Mouse (Mus musculus): ENCODE measurements around the gene Krtap17-1. TPM values are rescaled to one million over a fixed set of nuclear protein-coding genes. Genes with fewer than 3 reads are reported as not detected.

Gene Krtap17-1
- polyA plus RNA-seq (2015; fragmentation: Nextera tagmentation; extraction: Ambion mirVana): 1.1 and 1.7 TPM in 2 replicates

DNA sequence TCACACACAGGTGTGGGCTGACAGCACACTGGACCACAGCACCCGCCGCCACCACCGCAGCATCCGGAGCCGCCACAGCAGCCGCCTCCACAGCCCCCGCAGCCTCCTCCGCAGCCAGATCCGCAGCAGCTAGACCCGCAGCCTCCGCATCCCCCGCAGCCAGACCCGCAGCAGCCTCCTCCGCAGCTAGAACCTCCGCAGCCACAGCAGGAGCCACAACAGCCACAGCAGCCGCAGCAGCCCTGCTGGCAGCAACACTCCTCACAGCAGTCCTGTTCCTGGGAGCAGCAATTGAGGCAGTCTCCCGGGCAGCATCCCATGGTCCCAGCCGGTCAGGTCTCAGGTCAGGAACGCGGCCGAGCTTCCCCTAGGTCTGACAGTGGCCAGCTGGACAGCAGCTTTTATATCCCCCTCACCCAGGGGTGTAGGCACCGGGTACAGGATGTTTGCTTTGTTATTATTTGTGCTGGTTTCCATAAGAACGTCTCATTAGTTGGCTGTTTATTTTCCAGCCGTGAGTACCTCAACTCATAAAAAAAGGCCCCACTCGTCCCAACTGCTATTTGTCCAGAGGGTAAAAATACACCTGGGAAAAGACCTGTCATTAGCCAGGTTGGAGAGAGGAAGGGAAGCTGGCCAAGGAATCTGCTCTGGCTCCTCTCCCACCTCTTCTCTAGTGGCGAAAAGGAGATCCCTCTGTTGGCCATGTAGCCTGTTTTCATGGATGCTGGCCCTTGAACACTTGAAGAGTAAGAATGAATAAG lies at the start of gene Krtap17-1:
Gene Krtap17-1 (minus strand): TSS at position 375 of the 764 bp plus-strand sequence.
- Histone ChIP-seq H3K9me3 (ENCODE audit: control insufficient read depth, low read length) (no peaks in the 10 kb centered on the region), H3K27ac (ENCODE audit: low read depth, low read length) (no peak within 1 kb of the TSS), H3K27me3 (replicated peaks; ENCODE audit: control insufficient read depth, insufficient read depth, low read length) (no peaks in the 10 kb centered on the region), H3K9ac (ENCODE audit: low read depth, low read length) (peak within 1 kb of the TSS; percentile 56), H3K4me2 (ENCODE audit: low read length) (peak within 1 kb of the TSS; percentile 52), H3K36me3 (ENCODE audit: control insufficient read depth, insufficient read depth, low read length) (no peaks in the 10 kb centered on the region), H3K4me3 (ENCODE audit: low read length) (peak within 1 kb of the TSS; percentile 24), H3K4me1 (ENCODE audit: control insufficient read depth, insufficient read depth, low read depth, low read length) (no peaks in the 10 kb centered on the region)
- WGBS: 28% methylated on average over 24 of the region's 26 CpGs
- no peak for ATAC-seq

- Histone ChIP-seq H3K9me3 (ENCODE audit: control insufficient read depth, low read length) (no peaks in the 10 kb centered on the region), H3K9ac (ENCODE audit: low read depth, low read length) (no peak within 1 kb of the TSS), H3K4me2 (ENCODE audit: low read length) (no peak within 1 kb of the TSS), H3K27ac (ENCODE audit: low read depth, low read length) (no peak within 1 kb of the TSS), H3K36me3 (ENCODE audit: control insufficient read depth, insufficient read depth, low read length) (no peaks in the 10 kb centered on the region), H3K27me3 (replicated peaks; ENCODE audit: control insufficient read depth, insufficient read depth, low read length) (no peaks in the 10 kb centered on the region), H3K4me1 (ENCODE audit: control insufficient read depth, insufficient read depth, low read depth, low read length) (no peaks in the 10 kb centered on the region), H3K4me3 (ENCODE audit: low read length) (no peak within 1 kb of the TSS)
- no peak for ATAC-seq
- WGBS: 84% methylated on average over 6 of the region's 6 CpGs
Measured at GRCm38 (mm10) chr11:100041454-100041853, 47.7 kb upstream of the Krtap17-1 start, which contains the start of gene Krt34. Gene Krt34 (minus strand): TSS chr11:100041554.

DNA sequence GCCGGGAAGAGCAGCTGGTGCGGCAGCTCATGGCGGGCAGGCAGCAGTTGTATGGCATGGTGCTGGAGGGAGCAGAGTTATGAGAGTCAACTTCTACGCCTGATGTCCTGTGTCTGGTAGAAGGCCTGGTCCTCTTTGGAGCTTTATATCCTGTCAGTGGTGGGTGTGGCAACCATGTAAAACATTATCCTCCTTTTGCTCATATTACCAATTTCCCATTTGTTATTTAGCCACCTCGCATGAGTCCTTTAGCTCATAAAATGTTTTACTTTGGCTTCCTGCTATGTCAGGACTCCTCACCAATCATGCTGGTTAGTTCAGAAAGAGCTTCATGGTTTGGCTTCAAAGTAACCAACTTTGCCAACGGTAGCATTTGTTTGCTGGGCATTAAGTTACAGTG lies 36.0 kb upstream of the Krtap17-1 start, which contains the start of gene Krt33b:
Gene Krt33b (minus strand): TSS at position 101 of the 400 bp plus-strand sequence.
- Histone ChIP-seq H3K4me2 (ENCODE audit: low read length) (no peak within 1 kb of the TSS), H3K4me3 (ENCODE audit: low read length) (no peak within 1 kb of the TSS), H3K9ac (ENCODE audit: low read depth, low read length) (no peak within 1 kb of the TSS), H3K9me3 (ENCODE audit: control insufficient read depth, low read length) (no peaks in the 10 kb centered on the region), H3K4me1 (ENCODE audit: control insufficient read depth, insufficient read depth, low read depth, low read length) (no peaks in the 10 kb centered on the region), H3K27ac (ENCODE audit: low read depth, low read length) (no peak within 1 kb of the TSS), H3K36me3 (ENCODE audit: control insufficient read depth, insufficient read depth, low read length) (no peaks in the 10 kb centered on the region), H3K27me3 (replicated peaks; ENCODE audit: control insufficient read depth, insufficient read depth, low read length) (no peaks in the 10 kb centered on the region)
- no peak for ATAC-seq
- WGBS: 89% methylated on average over 6 of the region's 6 CpGs

DNA sequence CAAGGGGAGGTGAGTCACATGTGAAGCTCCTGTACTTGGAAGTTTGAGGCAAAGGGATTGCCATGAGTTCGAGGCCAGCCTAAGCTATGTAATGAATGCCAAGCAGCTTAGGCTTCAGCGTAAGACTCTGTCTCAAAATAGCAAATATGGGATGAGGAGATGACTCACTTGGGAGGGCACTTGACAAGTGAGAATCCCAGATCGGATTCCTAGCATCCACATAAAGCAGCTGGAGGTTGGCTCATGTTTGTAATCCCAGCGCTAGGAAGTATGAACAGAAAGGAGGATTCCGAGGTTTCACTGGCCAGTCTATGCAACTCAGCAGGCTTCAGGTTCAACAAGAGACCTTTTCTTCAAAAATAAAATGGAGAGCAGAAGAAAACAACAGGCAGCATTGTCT lies 27.6 kb upstream of the Krtap17-1 start:
- no peak for ATAC-seq
- 85% methylated on average over 5 of the region's 5 CpGs for WGBS
- Histone ChIP-seq H3K27me3 (replicated peaks; ENCODE audit: control insufficient read depth, insufficient read depth, low read length) (no peaks in the 10 kb centered on the region), H3K9me3 (ENCODE audit: control insufficient read depth, low read length) (no peaks in the 10 kb centered on the region), H3K4me1 (ENCODE audit: control insufficient read depth, insufficient read depth, low read depth, low read length) (no peaks in the 10 kb centered on the region), H3K4me3 (ENCODE audit: low read length) (no peak overlapping the region), H3K27ac (ENCODE audit: low read depth, low read length) (no peak overlapping the region), H3K4me2 (ENCODE audit: low read length) (no peak overlapping the region), H3K9ac (ENCODE audit: low read depth, low read length) (no peak overlapping the region), H3K36me3 (ENCODE audit: control insufficient read depth, insufficient read depth, low read length) (no peaks in the 10 kb centered on the region)

DNA sequence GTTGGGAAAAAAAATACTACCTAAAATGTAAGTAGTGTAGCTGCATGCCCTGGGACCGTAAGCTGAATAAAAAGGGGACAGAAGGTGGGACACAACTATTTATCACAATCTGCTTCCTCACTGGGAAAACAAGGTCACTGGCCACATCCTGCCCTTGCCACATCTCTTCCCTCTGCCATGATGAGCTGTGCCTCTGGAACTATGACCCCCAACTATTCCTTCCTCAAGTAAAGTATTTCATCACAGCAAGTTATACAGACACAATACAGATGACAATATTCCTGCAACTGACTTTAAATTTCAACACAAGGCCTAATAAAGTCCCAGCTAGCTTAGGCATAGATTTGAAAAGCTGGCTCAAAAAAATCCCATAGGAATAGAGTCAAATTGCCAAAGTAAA lies 25.7 kb upstream of the Krtap17-1 start:
- Histone ChIP-seq H3K27me3 (replicated peaks; ENCODE audit: control insufficient read depth, insufficient read depth, low read length) (no peaks in the 10 kb centered on the region), H3K9ac (ENCODE audit: low read depth, low read length) (no peak overlapping the region), H3K36me3 (ENCODE audit: control insufficient read depth, insufficient read depth, low read length) (no peaks in the 10 kb centered on the region), H3K9me3 (ENCODE audit: control insufficient read depth, low read length) (no peaks in the 10 kb centered on the region), H3K4me2 (ENCODE audit: low read length) (no peak overlapping the region), H3K4me3 (ENCODE audit: low read length) (no peak overlapping the region), H3K27ac (ENCODE audit: low read depth, low read length) (no peak overlapping the region), H3K4me1 (ENCODE audit: control insufficient read depth, insufficient read depth, low read depth, low read length) (no peaks in the 10 kb centered on the region)
- WGBS: 85% methylated on average over 1 of the region's 1 CpGs
- ATAC-seq: no peak

DNA sequence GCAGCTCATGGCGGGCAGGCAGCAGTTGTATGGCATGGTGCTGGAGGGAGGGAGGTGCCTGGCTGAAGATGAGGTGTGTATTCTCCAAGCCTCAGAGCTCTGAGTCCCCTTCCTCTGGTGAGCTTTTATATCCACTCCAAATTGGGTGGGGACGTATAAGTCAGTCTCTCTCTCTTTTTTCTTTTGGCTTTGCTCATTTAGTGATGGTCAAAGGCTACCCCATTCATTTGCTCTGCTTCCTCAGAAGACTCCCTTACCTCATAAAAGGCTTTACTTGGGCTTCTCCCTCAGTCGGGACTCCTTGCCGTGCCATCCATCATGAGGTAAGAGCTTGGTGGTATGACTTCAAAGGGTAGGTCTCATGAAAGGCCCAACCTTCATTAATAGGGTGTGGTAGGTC lies 22.3 kb upstream of the Krtap17-1 start, which contains the start of gene Krt33a:
Gene Krt33a (minus strand): TSS at position 101 of the 400 bp plus-strand sequence.
- Histone ChIP-seq H3K4me1 (ENCODE audit: control insufficient read depth, insufficient read depth, low read depth, low read length) (no peaks in the 10 kb centered on the region), H3K27me3 (replicated peaks; ENCODE audit: control insufficient read depth, insufficient read depth, low read length) (no peaks in the 10 kb centered on the region), H3K9ac (ENCODE audit: low read depth, low read length) (no peak within 1 kb of the TSS), H3K36me3 (ENCODE audit: control insufficient read depth, insufficient read depth, low read length) (no peaks in the 10 kb centered on the region), H3K4me2 (ENCODE audit: low read length) (no peak within 1 kb of the TSS), H3K9me3 (ENCODE audit: control insufficient read depth, low read length) (no peaks in the 10 kb centered on the region), H3K27ac (ENCODE audit: low read depth, low read length) (no peak within 1 kb of the TSS), H3K4me3 (ENCODE audit: low read length) (no peak within 1 kb of the TSS)
- no peak for ATAC-seq
- WGBS: 85% methylated on average over 4 of the region's 4 CpGs

- H3K4me2 ChIP-seq (ENCODE audit: low read length): no peak overlapping the region
- no peaks in the 10 kb centered on the region for H3K36me3 ChIP-seq (ENCODE audit: control insufficient read depth, insufficient read depth, low read length)
- H3K27me3 ChIP-seq (replicated peaks; ENCODE audit: control insufficient read depth, insufficient read depth, low read length): no peaks in the 10 kb centered on the region
- no peak for ATAC-seq
- H3K9ac ChIP-seq (ENCODE audit: low read depth, low read length): no peak overlapping the region
- 81% methylated on average over 4 of the region's 4 CpGs for WGBS
- H3K9me3 ChIP-seq (ENCODE audit: control insufficient read depth, low read length): no peaks in the 10 kb centered on the region
- no peaks in the 10 kb centered on the region for H3K4me1 ChIP-seq (ENCODE audit: control insufficient read depth, insufficient read depth, low read depth, low read length)
- H3K4me3 ChIP-seq (ENCODE audit: low read length): no peak overlapping the region
- H3K27ac ChIP-seq (ENCODE audit: low read depth, low read length): no peak overlapping the region
Measured at GRCm38 (mm10) chr11:100013691-100014171, 19.9 kb upstream of the Krtap17-1 start.

DNA sequence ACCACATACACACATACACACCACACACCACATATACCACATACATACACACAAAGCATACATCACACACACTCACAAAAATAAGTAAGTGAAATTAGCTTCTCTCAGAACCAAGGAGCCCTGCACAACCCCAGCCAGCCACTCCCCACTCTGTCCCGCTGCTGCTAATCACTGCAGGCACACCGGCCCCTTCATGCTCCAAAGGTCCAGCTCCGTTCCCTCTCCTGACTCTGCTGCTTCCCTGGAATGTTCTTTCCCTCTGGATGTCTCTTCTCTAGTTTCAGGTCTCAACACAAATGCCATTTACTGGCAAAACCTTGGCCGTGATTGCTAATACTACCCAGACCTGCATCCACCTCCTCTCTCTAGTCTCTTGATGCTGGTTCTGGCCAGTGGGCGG lies 16.9 kb upstream of the Krtap17-1 start:
- no peaks in the 10 kb centered on the region for H3K9me3 ChIP-seq (ENCODE audit: control insufficient read depth, low read length)
- WGBS: 81% methylated on average over 5 of the region's 5 CpGs

DNA sequence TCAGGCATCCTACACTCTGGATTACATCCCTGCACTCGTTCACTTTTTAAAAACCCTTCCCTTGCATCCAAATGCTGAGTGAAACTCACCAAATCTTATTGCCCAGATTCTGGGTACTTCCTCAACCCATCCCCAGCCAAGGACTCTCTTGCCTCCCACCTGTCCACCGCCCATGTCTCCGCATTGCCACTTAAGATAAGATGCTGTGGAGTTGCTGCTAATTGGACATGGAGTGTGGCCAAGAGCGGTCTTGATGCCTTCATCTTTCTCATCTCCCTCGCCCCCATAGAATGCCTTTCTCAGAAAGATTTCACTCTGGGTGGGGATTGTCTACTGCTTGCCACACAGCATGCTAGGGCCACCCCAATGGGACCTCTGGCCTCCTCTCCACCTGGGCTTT lies 14.5 kb upstream of the Krtap17-1 start:
- ATAC-seq: no peak
- WGBS: 86% methylated on average over 5 of the region's 5 CpGs
- no peak overlapping the region for H3K4me3 ChIP-seq (ENCODE audit: low read length)
- H3K27me3 ChIP-seq (replicated peaks; ENCODE audit: control insufficient read depth, insufficient read depth, low read length): no peaks in the 10 kb centered on the region
- no peak overlapping the region for H3K9ac ChIP-seq (ENCODE audit: low read depth, low read length)
- no peak overlapping the region for H3K4me2 ChIP-seq (ENCODE audit: low read length)
- no peak overlapping the region for H3K27ac ChIP-seq (ENCODE audit: low read depth, low read length)
- no peaks in the 10 kb centered on the region for H3K36me3 ChIP-seq (ENCODE audit: control insufficient read depth, insufficient read depth, low read length)
- no peaks in the 10 kb centered on the region for H3K9me3 ChIP-seq (ENCODE audit: control insufficient read depth, low read length)
- no peaks in the 10 kb centered on the region for H3K4me1 ChIP-seq (ENCODE audit: control insufficient read depth, insufficient read depth, low read depth, low read length)

More for the DNA sequence above, 16.9 kb upstream of the Krtap17-1 start:
- Histone ChIP-seq H3K9ac (ENCODE audit: low read depth, low read length) (no peak overlapping the region), H3K4me3 (ENCODE audit: low read length) (no peak overlapping the region), H3K36me3 (ENCODE audit: control insufficient read depth, insufficient read depth, low read length) (no peaks in the 10 kb centered on the region), H3K4me2 (ENCODE audit: low read length) (no peak overlapping the region), H3K4me1 (ENCODE audit: control insufficient read depth, insufficient read depth, low read depth, low read length) (no peaks in the 10 kb centered on the region), H3K27ac (ENCODE audit: low read depth, low read length) (no peak overlapping the region), H3K27me3 (replicated peaks; ENCODE audit: control insufficient read depth, insufficient read depth, low read length) (no peaks in the 10 kb centered on the region)
- ATAC-seq: no peak
